Mouse (Mus musculus) CD4-positive, CD25-positive, alpha-beta regulatory T cell, adult 9 weeks (primary cell): ENCODE data around the gene Zc3h12a. TPM values are rescaled to one million over a fixed set of nuclear protein-coding genes. Genes with fewer than 3 reads are reported as not detected.

Experiments
- polyA plus RNA-seq: library from polyadenylated mRNA; unstranded; fragments of 100-300 nt; shearing (Covaris generic); gene quantifications from one replicate; pipeline ENCODE4 v1.2.1, GENCODE M21; 2017

The Zc3h12a gene
- 31.2 TPM for polyA plus RNA-seq

DNA sequence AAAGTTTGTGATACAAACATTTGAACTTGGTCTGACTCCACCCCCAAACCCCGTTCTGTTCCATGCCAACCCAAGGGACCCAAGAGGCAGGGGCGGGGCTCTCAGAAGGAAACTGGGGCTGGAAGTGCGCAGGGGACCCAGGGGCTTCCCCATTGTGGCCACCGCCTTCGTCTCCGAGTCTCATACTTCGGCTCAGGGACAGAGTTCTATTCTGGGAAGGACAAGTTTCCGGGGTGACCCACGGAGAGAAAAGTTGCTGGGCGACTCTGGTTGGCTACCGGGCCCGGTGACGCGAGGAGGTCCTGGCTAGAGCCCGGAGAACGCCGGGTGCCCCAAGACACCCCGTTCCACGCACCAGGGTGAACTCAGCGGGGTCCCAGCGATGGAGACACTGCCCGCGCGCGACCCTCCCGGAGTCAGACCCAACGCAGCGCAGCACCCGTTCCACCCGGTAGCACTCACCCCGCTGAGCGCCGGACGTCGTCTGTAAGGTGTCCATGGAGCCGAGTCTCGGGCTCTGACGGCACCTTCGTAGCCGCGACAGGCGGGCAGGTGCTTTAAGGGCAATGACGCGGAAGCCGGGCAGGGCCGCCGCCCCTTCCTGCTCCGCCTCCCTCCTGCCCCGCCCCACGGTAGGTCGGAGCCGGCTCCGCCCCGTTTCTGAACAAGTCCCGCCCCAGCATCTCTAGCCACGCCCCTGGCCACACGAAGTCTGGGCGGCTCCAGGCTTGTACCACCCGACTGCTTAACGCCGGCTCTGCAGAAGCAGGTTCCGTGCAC is at the start of gene Zc3h12a:
Gene Zc3h12a, minus strand, starts transcription at position 536 of the 780 bp plus-strand sequence.

GRCm38 (mm10) chr4:125084403-125085345 is 43.0 kb downstream of the Zc3h12a start, which contains the start of gene Meaf6:
TSS of gene Meaf6 (plus strand) at chr4:125085134.

Other genes starting within 250 kb of the Zc3h12a start
- gene Epha10, start 246.9 kb downstream of the Zc3h12a start, polyA plus RNA-seq: not detected
- gene 9930104L06Rik, start 190.8 kb downstream of the Zc3h12a start, polyA plus RNA-seq: 19.3 TPM
- gene Cdca8, start 188.5 kb downstream of the Zc3h12a start, polyA plus RNA-seq: 11.3 TPM
- not detected for gene Rspo1, start 141.4 kb downstream of the Zc3h12a start, polyA plus RNA-seq
- 104 TPM for gene Gnl2, start 111.3 kb downstream of the Zc3h12a start, polyA plus RNA-seq
- not detected for gene Dnali1, start 62.1 kb downstream of the Zc3h12a start, polyA plus RNA-seq
- 10.7 TPM for gene Snip1, start 61.2 kb downstream of the Zc3h12a start, polyA plus RNA-seq
- 55.0 TPM for gene Meaf6, start 42.7 kb downstream of the Zc3h12a start, polyA plus RNA-seq